Mouse (Mus musculus): ENCODE measurements around the gene Pls1.

The Pls1 gene

DNA sequence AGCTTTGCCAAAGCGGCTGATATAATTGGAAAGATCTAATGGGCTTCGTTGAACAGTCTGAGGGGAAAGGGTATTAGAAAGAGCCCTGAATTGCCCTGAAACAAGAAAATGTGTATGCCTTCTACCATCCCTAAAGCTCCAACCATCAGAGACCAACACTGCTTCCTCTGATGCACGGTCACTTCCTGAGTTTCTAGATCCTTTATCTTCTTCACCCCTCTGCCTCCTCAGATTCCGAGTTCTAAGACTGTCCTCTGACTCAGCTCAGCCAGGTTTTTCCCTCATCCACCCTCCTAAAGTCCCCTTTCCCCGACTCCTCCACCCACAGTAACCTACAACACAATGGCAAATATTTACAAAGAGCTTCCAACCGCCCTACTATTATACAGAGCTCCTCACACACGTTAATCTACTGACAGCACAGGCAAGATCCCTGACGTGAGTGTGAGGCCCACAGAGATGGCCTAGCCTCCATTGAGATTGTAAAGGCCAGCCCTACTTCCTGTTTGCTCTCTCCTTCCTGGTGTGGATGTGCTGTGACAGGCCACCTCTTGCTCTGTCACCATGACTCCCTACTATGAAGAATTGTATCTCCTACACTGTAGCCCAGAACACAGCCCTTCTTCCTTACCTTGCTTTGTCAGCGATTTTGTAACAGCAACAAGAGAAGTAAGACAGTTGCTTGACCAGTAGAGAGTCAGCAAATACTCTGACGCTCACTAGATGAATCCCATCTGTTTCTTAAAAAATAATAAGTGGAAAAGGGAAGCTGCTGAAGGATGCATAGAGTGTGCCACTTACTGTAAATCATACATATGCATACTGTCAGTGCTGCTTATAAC is 43.3 kb downstream of the Pls1 start:
- no peak for DNase-seq

DNA sequence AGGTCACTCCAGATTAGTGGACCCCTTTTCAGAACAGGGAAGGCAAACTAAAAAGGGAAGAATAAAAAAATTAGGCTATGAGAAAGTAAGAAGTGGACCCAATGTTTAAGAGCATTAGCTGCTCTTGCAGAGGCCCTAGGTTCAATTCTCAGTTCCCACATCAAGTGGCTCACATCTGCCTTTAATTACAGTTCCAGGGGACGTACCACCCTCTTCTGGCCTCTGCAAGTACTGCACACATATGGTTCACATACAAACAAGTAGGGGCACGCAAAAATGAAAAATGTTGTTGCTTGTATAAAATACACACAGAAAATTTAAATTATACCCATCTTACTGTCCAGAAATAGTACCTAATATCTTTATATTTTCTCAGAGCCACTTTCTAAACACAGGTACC is 48.8 kb downstream of the Pls1 start:
- no peak for DNase-seq

DNA sequence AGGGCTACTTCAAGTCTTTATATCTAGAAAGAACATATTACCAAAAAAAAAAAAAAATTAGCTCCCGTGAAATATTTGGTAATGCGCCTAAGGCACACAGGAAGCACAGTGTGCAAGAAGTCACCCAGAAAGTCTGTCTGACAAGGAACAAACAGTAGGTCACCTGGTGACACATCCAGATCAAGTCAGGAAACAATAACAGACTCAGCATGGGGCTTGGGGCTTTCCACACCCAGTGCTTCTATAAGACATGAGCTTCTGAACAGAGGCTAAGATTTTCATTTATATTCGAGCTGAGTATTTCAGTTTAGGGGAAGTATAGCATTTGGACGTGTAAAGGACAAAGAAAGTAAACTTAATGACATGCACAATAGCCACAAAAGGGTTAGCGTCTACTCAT is 49.3 kb downstream of the Pls1 start:
- no peak for DNase-seq

DNA sequence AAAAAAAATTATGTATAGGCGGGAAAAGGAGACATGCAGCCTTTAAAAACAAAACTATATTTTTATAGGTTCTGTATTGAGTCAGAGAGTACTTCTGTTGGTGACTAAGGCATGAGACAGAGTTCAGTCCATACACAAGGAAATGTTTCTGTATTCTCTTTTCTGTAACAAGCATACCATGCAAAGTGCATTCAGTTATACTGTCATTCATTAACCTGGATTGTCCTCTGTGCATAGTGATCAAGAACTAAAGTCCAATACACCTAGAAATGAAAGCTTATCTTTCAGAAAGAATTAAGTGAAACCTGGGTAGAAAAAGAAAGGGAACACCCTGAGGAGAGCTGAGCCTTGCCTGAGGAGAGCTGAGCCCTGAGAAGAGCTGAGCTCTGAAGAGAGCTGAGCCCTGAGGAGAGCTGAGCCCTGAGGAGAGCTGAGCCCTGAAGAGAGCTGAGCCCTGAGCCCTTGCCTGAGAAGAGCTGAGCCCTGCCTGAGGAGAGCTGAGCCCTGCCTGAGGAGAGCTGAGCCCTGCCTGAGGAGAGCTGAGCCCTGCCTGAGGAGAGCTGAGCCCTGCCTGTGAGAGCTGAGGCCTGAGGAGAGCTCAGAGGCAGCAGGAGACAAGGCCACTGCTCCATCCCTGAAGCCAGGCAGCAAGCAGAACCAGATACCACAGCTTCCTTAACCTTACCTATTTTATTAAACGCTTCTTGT is 49.9 kb downstream of the Pls1 start:
- DNase-seq = no peak

DNA sequence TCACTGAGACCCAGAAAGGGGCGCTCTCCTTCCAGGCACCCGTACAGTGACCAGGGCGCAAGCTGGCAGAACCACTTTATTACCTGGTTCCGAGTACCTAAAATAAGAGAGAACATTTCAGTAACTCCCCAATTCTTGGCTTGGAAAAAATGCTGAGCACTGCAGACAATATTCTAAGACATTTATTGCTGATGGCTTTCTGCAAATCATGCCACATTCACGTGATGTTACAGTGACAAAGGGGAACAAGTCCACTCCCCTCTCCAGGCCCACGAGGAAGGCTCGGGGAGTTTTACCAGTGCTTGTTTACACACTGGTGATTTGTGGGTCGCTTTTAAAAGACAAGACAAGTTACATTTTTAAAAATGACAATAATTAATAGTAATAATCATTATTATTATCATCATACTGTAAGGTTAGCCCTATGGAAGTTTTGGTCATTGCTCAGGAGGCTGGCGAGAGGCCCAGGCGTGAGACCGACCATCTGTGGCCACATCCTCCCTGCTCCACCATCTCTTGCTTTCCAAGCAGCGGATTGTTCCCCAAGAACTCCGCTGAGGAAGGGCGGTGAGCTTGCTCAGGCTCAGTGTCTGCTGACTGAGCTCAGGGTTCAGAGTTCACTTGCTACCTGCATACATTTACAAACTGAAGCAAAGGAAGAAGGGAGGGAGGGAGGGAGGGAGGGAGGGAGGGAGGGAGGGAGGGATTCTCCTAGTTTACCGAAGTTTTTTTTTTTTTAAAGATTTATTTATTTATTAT is 50.9 kb downstream of the Pls1 start:
- DNase-seq = no peak

DNA sequence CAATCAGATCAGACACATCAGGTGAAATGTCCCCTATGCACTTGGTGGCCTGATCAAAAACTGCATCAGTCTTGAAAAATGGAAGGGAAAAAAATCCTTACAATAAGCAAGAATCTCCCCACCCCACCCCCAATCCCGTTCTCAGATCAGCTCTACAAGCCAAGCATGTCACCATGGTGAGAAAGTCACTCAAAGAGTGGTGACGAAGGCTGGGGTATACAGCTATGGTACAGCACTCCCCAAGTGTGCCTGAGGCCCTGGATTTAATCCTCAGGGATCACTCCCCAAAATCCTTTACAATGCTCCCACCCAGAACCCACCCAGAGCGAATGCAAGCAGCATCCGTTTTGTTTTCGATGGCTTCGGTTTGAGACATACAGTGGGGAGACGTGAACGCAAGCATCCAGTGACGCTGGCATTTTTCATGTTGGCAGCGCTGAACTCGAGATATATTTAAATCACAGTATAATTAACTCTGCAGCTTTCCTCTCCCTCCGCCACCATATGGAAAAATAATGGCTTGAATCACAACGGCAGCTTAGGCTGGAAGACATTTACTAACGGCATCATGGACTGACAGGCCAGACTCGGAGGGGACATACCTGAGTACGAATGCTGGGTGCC is 60.1 kb downstream of the Pls1 start:
- DNase-seq = no peak

DNA sequence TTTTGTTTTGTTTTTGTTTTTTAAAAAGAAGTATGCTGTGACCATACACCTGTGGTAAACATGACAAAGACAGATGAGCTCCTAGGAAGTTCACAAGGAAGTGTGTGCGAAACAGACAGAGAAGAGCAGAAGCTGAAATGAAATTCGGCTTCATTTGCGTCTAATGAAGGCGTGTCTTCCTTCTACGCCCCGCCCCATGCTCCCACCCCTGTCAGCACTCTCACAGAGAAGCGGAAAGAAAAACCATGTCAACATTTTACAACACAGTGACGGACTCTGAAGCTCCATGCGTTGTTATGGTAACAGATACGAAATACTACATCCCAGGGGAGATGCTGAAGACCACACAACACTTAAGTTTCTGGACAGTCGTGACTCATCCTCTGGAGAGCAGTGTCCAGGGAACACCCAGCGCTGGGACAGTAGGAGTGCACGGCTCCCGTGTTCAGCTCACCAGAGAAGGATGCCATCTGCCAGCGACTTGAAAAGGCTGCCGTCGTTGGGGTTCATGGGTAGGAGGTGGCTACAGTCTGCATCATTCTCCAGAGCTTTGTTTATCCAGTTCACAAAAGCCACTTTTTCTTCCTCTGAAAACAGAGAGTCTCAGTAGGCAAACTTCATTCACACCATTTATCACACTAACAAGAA is 61.3 kb downstream of the Pls1 start:
- no peak for DNase-seq

DNA sequence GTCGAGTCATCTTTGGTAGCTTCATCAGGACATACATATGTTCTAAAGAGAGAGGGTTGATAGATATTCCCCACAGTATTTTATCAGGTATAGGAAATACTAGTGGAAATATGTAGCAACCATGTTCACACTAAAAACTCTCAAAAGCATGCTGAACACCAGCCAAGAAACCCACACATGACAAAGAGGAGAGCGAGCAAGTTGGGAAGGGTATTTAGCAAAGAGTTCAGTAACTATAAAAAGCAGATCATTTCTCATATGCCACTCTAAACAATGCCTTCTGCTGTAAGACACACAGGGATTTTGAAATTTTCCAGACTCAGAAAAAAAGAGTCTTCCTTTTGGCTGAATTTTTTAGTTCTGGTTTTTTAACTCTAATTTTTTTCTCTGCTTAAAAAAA is 73.4 kb downstream of the Pls1 start:
- no peak for DNase-seq

DNA sequence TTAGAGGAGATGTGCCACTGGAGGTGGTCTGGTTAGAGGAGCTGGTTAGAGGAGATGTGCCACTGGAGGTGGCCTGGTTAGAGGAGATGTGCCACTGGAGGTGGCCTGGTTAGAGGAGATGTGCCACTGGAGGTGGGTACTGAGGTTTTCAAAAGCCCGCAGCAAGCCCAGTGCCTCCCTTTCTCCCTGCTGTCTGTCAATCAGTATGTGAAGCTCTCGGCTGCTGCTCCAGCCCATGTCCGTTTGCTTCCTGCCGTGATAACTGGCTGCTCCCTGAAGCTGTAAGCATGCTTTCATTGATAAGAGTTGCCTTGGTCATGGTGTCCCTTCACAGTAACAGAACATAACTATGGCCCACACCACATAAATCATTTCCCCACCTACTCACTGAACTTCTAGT is 81.9 kb downstream of the Pls1 start:
- no peak for DNase-seq

DNA sequence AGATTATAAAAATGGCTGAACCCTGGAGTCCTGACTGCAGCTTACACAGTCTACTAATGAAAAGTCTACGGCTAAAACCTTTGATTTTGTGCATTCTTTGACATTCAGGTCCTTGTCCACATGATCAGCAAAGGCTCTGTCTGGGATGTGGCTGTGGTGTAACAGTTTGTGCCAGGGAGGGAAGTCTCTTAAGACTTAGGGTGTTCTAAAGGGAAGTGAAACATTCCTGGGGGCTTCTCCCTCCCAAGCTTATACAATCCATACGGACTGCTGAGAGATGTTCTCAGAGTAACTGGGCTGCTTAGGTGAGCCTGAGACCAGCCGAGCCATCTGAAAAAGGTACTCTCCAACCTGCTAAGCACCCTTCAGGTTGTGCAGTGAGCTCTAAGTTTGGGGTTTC is 82.9 kb downstream of the Pls1 start:
- DNase-seq = no peak

DNA sequence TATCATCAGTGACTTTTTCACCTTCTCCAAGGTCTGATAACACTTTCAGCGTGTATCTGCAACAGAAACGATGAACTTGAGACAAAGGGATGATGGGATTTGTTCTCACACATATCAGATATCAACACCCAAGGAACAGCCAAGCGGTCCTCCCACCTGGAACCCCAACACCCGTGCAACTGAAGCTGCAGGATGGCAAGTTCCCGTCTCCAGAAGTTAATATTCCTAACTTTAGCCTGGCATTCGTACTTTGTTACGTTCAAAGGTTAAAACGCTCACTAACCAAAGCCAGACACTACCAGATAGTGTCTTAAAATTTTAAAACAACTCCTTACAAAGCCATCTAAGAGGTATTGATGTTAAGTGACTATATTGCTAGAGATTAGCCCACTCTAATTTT is 83.7 kb downstream of the Pls1 start:
- DNase-seq = no peak

DNA sequence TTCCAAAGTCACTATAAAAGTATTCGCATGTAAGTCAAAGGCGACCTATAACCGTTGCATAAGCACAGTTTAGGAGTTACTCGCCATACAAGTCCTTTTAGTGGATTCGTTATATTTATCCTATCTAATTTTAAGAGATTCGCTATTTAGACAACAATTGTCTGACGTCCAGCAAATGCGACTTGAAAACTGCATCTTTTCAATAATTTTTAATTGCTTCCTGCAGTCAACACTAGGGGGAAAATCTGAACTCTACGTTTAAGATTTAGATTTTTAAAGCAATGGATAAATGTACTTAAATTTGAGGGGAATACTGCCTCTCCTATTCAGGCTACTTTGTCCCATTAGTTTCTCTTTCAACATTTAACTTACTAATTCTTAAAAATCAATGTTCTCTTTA is 94.4 kb downstream of the Pls1 start:
- no peak for DNase-seq

DNA sequence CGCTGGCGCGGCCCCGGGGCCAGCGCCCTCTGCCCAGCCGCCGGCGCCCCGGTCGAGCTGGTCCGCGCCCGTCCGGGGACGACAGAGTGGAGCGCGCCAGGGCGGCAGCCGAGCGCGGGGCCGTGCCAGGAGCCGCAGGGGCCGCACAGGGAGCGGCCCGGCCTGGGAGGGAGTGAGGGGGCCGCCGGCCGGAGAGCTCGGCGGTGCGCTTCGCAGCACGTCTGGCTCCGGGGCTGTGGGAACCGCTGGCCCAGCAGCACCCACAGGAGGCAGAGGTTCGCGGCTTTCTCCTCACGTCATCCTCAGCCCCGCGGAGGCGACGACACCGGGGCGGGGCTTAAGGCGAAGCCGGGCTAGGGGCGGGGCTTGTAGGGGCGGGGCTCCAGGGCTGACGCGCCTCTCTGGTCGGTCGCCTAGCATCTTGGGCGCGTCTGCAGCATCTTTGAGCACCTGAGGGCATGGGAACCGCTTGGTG is 95.0 kb downstream of the Pls1 start, which contains the start of gene Trpc1:
Gene Trpc1, minus strand, starts transcription at position 339 of the 475 bp plus-strand sequence.
- peak; percentile 80 to 86 for DNase-seq

DNA sequence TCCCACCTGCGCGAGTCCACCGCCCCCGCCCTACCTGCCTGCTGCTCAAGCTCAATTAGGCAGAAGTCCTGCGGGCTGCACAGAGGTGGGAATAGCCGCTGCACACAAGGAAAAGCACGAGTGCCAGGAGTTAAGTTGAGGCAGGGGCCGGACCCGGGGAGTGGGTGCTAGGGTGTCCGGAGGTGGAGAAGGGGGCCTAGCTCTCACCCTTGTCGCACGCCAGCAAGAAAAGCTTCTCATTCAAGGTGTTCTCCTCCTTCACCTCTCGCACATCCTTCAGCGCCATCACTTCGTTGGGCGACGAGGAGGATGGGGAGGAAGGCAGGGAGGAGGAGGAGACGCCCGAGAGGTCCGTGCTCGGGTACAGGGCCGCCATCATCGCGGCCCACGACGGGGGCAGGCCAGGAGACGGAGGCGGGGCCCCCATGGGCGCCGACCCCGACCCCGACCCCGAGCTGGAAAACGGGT is 95.6 kb downstream of the Pls1 start:
- peak in 1 of 2 experiments; percentile 23 for DNase-seq

DNA sequence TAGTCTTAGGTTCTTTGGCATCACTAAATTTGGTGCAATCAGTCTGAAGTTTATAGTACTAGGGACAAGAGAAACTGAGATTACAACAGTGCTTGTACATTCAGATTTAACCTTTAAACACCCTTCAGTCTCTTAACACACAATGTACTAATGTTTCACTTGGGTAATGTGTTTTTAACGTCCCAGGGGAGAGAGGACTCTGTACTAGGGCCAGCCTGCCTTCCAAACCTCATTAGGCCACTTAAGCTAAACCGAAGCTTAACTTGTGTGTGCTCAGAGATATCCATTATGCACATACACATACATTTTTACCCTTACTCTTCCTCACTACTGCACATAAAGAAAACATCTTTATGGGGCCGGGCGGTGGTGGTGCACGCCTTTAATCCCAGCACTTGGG is 97.8 kb downstream of the Pls1 start:
- no peak for DNase-seq

DNA sequence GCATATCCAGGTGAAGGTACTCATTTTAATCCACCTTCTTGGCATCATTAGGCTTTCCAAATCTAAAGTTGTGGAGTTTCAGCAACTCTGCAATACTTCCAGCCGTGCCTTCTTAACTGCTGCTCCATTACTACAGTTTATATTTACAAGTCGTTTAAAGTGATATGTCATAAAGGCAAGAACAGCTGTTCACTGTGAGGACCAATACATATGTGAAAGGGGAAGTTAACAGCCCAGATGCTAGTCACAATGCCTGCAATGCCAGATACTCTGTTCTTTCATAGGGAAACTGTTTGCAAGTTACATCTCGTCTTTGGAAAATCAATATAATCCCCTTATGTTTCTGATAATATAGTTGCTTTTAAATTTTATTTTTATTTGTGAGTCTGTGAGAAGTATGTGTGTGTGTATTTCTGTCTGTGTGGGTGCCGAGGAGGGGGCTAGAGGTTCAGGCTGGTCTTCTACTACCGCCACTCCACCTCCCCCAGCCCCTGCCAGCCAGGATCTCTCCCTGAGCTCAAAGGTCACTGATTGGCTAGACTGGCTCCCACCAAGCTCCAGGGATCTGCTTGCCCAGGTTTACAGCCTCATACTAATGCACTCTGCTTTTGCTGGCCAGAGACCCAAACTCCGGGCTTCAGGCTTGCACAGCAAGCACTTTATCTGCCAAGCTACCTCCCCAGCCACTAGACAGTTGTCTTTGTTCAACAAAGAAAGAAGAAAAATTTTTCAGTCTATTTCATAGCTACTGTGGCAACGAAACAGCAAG is 100.1 kb downstream of the Pls1 start:
- no peak for DNase-seq

DNA sequence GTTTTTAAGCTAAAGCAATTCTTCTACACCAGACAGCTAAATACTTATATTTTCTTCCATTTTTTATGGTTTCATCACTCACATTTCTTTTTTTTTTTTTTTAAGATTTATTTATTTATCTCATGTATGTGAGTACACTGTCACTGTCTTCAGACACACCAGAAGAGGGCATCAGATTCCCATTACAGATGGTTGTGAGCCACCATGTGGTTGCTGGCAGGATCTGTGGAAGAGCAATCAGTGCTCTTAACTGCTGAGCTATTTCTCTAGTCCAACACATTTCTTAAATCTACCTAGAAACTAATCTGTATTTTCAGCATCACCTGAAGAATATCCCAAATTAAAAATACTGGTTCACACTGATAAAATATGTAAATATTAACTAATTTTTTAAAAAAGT is 108.9 kb downstream of the Pls1 start:
- no peak for DNase-seq

DNA sequence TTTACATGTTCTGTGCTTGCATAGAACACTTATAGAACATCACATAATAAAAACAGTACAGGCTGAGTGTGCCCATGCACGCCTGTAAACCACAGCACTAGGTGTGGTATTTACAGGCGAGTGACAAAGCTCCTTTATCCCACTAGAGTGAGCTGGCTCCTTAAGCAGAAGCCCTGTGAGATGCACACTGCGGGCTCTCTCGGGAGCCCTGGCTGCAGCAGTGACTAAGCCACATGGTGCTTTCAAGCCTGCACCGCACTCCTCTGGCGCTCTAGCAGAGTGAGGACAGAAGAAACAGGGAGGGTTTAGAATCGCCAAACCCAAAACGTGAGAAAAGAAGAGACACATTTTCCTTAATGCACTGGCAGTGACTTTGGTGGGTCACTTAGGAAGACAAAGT is 132.5 kb downstream of the Pls1 start:
- DNase-seq = no peak

DNA sequence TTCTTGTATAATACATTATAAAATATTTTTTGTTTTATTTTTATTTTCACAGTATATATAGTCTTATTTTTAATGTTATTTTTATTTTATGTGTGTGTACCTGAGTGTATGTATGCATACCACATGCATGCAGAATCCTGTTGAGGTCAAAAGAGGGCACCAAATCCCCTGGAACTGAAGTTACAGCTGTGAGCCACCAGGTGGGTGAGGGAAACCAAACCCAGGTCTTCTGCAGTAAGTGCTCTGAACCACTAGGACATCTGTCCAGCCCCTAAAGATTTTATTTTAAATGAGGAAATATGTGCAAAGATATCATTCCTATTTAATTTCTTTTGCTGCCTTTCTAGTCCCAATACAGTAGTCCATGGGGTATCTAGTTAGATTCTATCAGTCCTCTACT is 136.2 kb downstream of the Pls1 start:
- no peak for DNase-seq

DNA sequence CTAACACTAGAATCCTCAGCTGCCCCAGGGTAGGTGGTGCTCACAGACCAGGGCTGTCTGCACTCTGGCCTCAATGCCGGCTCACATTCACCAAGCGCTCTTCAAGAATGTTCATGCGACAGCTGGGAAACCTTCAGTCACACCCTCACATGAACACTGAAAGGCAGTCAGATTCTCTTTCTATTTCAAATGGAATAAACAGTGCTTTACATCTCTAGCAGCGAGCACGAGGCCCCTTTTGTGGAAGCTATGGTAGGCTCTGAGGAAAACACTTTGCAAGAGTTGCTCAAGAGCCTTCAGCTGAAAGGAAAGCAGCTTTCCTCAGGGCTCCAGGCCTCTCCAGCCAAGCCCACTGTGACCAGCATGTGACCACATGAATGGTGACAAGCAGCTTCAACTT is 139.7 kb downstream of the Pls1 start:
- DNase-seq = peak; percentile 61 to 80

DNA sequence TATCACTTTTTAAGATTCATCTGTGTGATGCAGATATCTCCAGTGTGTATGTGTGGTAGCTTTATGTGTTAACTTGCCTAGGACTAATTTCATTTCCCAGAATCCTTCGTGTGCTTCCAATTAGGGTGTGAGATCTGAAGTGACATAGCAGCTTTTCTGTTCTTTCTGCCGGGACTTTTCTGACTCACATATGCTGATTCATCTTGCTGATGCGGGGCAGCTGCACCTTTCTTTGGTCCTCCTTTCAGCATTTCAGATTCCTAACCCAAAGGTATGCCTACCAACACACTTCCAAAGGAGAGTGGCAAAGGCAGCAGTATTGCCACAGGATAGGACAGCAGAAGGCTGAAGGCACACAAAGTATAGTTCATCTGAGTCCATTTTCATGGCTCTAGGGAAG is 141.0 kb downstream of the Pls1 start:
- DNase-seq = no peak

Data from lung, postnatal 4 days (tissue).